Mouse (Mus musculus): Measurements from ENCODE around the gene Mn1. TPM values are rescaled to one million over a fixed set of nuclear protein-coding genes. Genes with fewer than 3 reads are reported as not detected.

The Mn1 gene
- polyA plus RNA-seq, 1 experiment from 2014 or later: 6.4 TPM

- Histone ChIP-seq H3K27ac (peak overlapping the region; percentile 95), H3K4me3 (peak overlapping the region; percentile 81), H3K36me3 (peaks cover 17% of the 10 kb centered on the region), H3K9me3 (no peaks in the 10 kb centered on the region), H3K27me3 (ENCODE audit: insufficient read depth, poor library complexity, severe bottlenecking) (peaks cover 72% of the 10 kb centered on the region), H3K4me1 (peaks cover 55% of the 10 kb centered on the region)
- WGBS: 1% methylated on average over 13 of the region's 13 CpGs
- no peak for DNase-seq (ENCODE audit: low spot score)
Measured at GRCm38 (mm10) chr5:111416048-111416447, 1.1 kb upstream of the Mn1 start.

- peak overlapping the region; percentile 95 for H3K27ac ChIP-seq
- H3K4me1 ChIP-seq: peaks cover 69% of the 10 kb centered on the region
- peak overlapping the region; percentile 81 for H3K4me3 ChIP-seq
- peaks cover 31% of the 10 kb centered on the region for H3K36me3 ChIP-seq
- peaks cover 74% of the 10 kb centered on the region for H3K27me3 ChIP-seq (ENCODE audit: insufficient read depth, poor library complexity, severe bottlenecking)
- DNase-seq (ENCODE audit: low spot score): no peak
- no peaks in the 10 kb centered on the region for H3K9me3 ChIP-seq
- WGBS: 1% methylated on average over 105 of the region's 105 CpGs
Measured at GRCm38 (mm10) chr5:111417378-111418131, 393 bp downstream of the Mn1 start.

GRCm38 (mm10) chr5:111418202-111419120, 1.3 kb downstream of the Mn1 start:
- 1% methylated on average over 63 of the region's 63 CpGs for WGBS
- Histone ChIP-seq H3K9me3 (no peaks in the 10 kb centered on the region), H3K36me3 (peaks cover 31% of the 10 kb centered on the region), H3K27ac (peak overlapping the region; percentile 95), H3K4me1 (peaks cover 72% of the 10 kb centered on the region), H3K4me3 (peak overlapping the region; percentile 81), H3K27me3 (ENCODE audit: insufficient read depth, poor library complexity, severe bottlenecking) (peaks cover 68% of the 10 kb centered on the region)
- no peak for DNase-seq (ENCODE audit: low spot score)

GRCm38 (mm10) chr5:111419121-111419881, 2.1 kb downstream of the Mn1 start:
- 6% methylated on average over 42 of the region's 42 CpGs for WGBS
- no peak for DNase-seq (ENCODE audit: low spot score)
- peak overlapping the region; percentile 81 for H3K4me3 ChIP-seq
- H3K27me3 ChIP-seq (ENCODE audit: insufficient read depth, poor library complexity, severe bottlenecking): peaks cover 64% of the 10 kb centered on the region
- H3K9me3 ChIP-seq: no peaks in the 10 kb centered on the region
- peaks cover 31% of the 10 kb centered on the region for H3K36me3 ChIP-seq
- peaks cover 68% of the 10 kb centered on the region for H3K4me1 ChIP-seq
- H3K27ac ChIP-seq: peak overlapping the region; percentile 95

- Histone ChIP-seq H3K4me1 (peaks cover 60% of the 10 kb centered on the region), H3K36me3 (peaks cover 34% of the 10 kb centered on the region), H3K9me3 (no peaks in the 10 kb centered on the region), H3K27me3 (ENCODE audit: insufficient read depth, poor library complexity, severe bottlenecking) (peaks cover 56% of the 10 kb centered on the region), H3K4me3 (peak overlapping the region; percentile 81), H3K27ac (peak overlapping the region; percentile 65)
- WGBS: 3% methylated on average over 56 of the region's 56 CpGs
- no peak for DNase-seq (ENCODE audit: low spot score)
Measured at GRCm38 (mm10) chr5:111420011-111420691, 3.0 kb downstream of the Mn1 start.

- H3K27ac ChIP-seq: peak overlapping the region; percentile 65
- WGBS: 52% methylated on average over 22 of the region's 22 CpGs
- no peaks in the 10 kb centered on the region for H3K9me3 ChIP-seq
- peaks cover 56% of the 10 kb centered on the region for H3K27me3 ChIP-seq (ENCODE audit: insufficient read depth, poor library complexity, severe bottlenecking)
- peaks cover 37% of the 10 kb centered on the region for H3K36me3 ChIP-seq
- peaks cover 56% of the 10 kb centered on the region for H3K4me1 ChIP-seq
- peak overlapping the region; percentile 81 for H3K4me3 ChIP-seq
- no peak for DNase-seq (ENCODE audit: low spot score)
Measured at GRCm38 (mm10) chr5:111420896-111421295, 3.7 kb downstream of the Mn1 start.

GRCm38 (mm10) chr5:111421424-111421823, 4.3 kb downstream of the Mn1 start:
- H3K27ac ChIP-seq: no peak overlapping the region
- no peaks in the 10 kb centered on the region for H3K9me3 ChIP-seq
- H3K27me3 ChIP-seq (ENCODE audit: insufficient read depth, poor library complexity, severe bottlenecking): peaks cover 56% of the 10 kb centered on the region
- DNase-seq (ENCODE audit: low spot score): no peak
- peaks cover 40% of the 10 kb centered on the region for H3K36me3 ChIP-seq
- H3K4me3 ChIP-seq: peak overlapping the region; percentile 81
- peaks cover 59% of the 10 kb centered on the region for H3K4me1 ChIP-seq
- 70% methylated on average over 15 of the region's 15 CpGs for WGBS

- Histone ChIP-seq H3K27ac (no peak overlapping the region), H3K36me3 (peaks cover 40% of the 10 kb centered on the region), H3K27me3 (ENCODE audit: insufficient read depth, poor library complexity, severe bottlenecking) (peaks cover 56% of the 10 kb centered on the region), H3K4me3 (0 out of 2 replicates have a peak overlapping the region, but pooled peaks have one; percentile 5), H3K9me3 (no peaks in the 10 kb centered on the region), H3K4me1 (peaks cover 53% of the 10 kb centered on the region)
- WGBS: 67% methylated on average over 8 of the region's 8 CpGs
- no peak for DNase-seq (ENCODE audit: low spot score)
Measured at GRCm38 (mm10) chr5:111422058-111422800, 5.1 kb downstream of the Mn1 start.

- no peaks in the 10 kb centered on the region for H3K9me3 ChIP-seq
- H3K4me1 ChIP-seq: peaks cover 56% of the 10 kb centered on the region
- H3K36me3 ChIP-seq: peaks cover 40% of the 10 kb centered on the region
- 75% methylated on average over 10 of the region's 10 CpGs for WGBS
- no peak for DNase-seq (ENCODE audit: low spot score)
- no peak overlapping the region for H3K27ac ChIP-seq
- H3K27me3 ChIP-seq (ENCODE audit: insufficient read depth, poor library complexity, severe bottlenecking): peaks cover 50% of the 10 kb centered on the region
- H3K4me3 ChIP-seq: no peak overlapping the region
Measured at GRCm38 (mm10) chr5:111423011-111423410, 5.8 kb downstream of the Mn1 start.

GRCm38 (mm10) chr5:111423616-111424015, 6.5 kb downstream of the Mn1 start:
- WGBS: 87% methylated on average over 4 of the region's 4 CpGs
- no peak for DNase-seq (ENCODE audit: low spot score)
- H3K27ac ChIP-seq: no peak overlapping the region
- H3K4me1 ChIP-seq: peaks cover 53% of the 10 kb centered on the region
- H3K36me3 ChIP-seq: peaks cover 40% of the 10 kb centered on the region
- H3K9me3 ChIP-seq: no peaks in the 10 kb centered on the region
- no peak overlapping the region for H3K4me3 ChIP-seq
- peaks cover 47% of the 10 kb centered on the region for H3K27me3 ChIP-seq (ENCODE audit: insufficient read depth, poor library complexity, severe bottlenecking)

GRCm38 (mm10) chr5:111425813-111426212, 8.7 kb downstream of the Mn1 start:
- DNase-seq (ENCODE audit: low spot score): no peak
- Histone ChIP-seq H3K9me3 (no peaks in the 10 kb centered on the region), H3K4me3 (no peak overlapping the region), H3K27ac (no peak overlapping the region), H3K4me1 (peaks cover 45% of the 10 kb centered on the region), H3K27me3 (ENCODE audit: insufficient read depth, poor library complexity, severe bottlenecking) (peaks cover 25% of the 10 kb centered on the region), H3K36me3 (peaks cover 25% of the 10 kb centered on the region)
- 88% methylated on average over 9 of the region's 9 CpGs for WGBS

All from heart, embryonic 10.5 days (tissue).